Mouse (Mus musculus) intestine, postnatal 0 days (tissue): ENCODE results near the gene Omp. TPM values are rescaled to one million over a fixed set of nuclear protein-coding genes. Genes with fewer than 3 reads are reported as not detected.

ENCODE experiments used
- ATAC-seq: fragments of 200-750 bp; cut with Nextera tagmentation; 2 replicates; pipeline ENCODE4 v1.8.0; 2017; ENCODE audit warnings: mild to moderate bottlenecking, moderate TSS enrichment, moderate library complexity
- H3K27ac ChIP-seq: fragments of 300-500 bp; sonication (generic); 2 replicates; pipeline ENCODE4 v1.5.1; 2014; ENCODE audit warnings: mild to moderate bottlenecking, low read depth, low read length, moderate library complexity
- H3K27me3 ChIP-seq: fragments of 300-500 bp; sonication (generic); replicated peaks from 2 replicates; pipeline ENCODE4 v1.6.1; 2014; ENCODE audit warnings: low read length, mixed read lengths; ENCODE audit not compliant: control insufficient read depth, insufficient read depth
- H3K36me3 ChIP-seq: fragments of 300-500 bp; sonication (generic); 2 replicates; pipeline ENCODE4 v1.6.1; 2014; ENCODE audit warnings: mild to moderate bottlenecking, moderate library complexity; ENCODE audit not compliant: control insufficient read depth, insufficient read depth
- H3K4me1 ChIP-seq: fragments of 300-500 bp; sonication (generic); replicated peaks from 2 replicates; pipeline ENCODE4 v1.6.1; 2014; ENCODE audit warnings: antibody characterized with exemption, low read length, mixed read lengths; ENCODE audit not compliant: control insufficient read depth, insufficient read depth
- H3K4me2 ChIP-seq: fragments of 300-500 bp; sonication (generic); replicated peaks from 2 replicates; pipeline ENCODE4 v1.6.1; 2014; ENCODE audit warnings: low read depth, mild to moderate bottlenecking, moderate library complexity
- H3K4me3 ChIP-seq: fragments of 300-500 bp; sonication (generic); 2 replicates; pipeline ENCODE4 v1.5.1; 2014; ENCODE audit warnings: low read depth, low read length
- H3K9ac ChIP-seq: fragments of 300-500 bp; sonication (generic); 2 replicates; pipeline ENCODE4 v1.6.1; 2014; ENCODE audit warnings: mild to moderate bottlenecking, low read depth, low read length
- H3K9me3 ChIP-seq: fragments of 300-500 bp; sonication (generic); 2 replicates; pipeline ENCODE4 v1.6.1; 2016; ENCODE audit warnings: mixed run types; ENCODE audit not compliant: control insufficient read depth
- CTCF ChIP-seq: sonication (generic); IDR thresholded peaks from 2 replicates; pipeline ENCODE4 v1.5.1; 2016; ENCODE audit warnings: low read depth, mild to moderate bottlenecking, control low read depth, antibody characterized with exemption, moderate library complexity
- WGBS: fragments of 180-500 bp; shearing (Covaris S2); extraction: QIAGEN DNeasy Blood & Tissue Kit; methylation state at CpG from one replicate; pipeline ENCODE4 v1.1.7; 2014; 5-methylcytosine and 5-hydroxymethylcytosine counted together
- polyA plus RNA-seq: library from polyadenylated mRNA; unstranded; fragments of >200 nt; fragmentation: Nextera tagmentation; extraction: Ambion mirVana; gene quantifications from 2 replicates; pipeline ENCODE4 v1.2.1, GENCODE M21; 2015

Gene Omp
- polyA plus RNA-seq, 1 experiment from 2014 or later, result 0.10 TPM

DNA sequence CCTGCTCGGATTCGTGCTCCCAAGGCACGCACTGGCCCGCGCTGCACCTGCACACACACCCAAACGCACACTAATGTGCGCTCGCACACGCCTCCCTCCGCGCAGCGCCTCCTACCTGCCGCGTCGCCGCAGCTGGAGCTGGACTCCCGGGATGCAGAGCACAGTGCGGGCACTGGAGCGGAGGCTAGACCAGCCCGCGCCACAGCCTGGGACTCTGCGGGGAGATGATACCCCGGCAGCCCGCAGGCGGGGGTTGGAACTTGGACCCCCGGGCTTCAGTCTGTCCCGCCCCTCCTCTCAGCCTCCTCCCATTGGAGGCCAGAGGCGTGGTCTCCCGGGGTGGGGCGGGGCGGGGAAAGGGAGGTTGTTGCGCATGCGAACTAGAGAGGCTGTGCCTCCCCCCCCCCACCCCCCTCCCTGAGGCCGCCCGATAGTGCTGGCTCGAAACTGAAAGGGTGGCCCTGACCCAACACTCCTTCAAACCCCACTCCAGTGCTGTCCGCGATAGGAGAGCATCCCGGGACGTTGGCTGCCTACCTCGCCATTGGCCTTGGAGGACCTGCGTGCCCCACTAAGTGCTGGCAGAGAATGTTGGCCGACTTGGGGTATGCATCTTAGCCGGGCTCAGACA, 32.7 kb upstream of the Omp start, which contains the start of gene Capn5:
Gene Capn5 (minus strand): TSS at position 346 of the 631 bp plus-strand sequence.
- H3K4me1 ChIP-seq, result peaks cover 7% of the 10 kb centered on the region; the same call in 1 of the 2 replicates
- peak within 1 kb of the TSS; percentile 81 for H3K4me3 ChIP-seq
- H3K9ac ChIP-seq, result peak within 1 kb of the TSS; percentile 59
- no peaks in the 10 kb centered on the region for H3K36me3 ChIP-seq
- peak; percentile 88 for ATAC-seq
- peak within 1 kb of the TSS; percentile 75 for H3K27ac ChIP-seq
- WGBS, result 1% methylated on average over 42 of the region's 44 CpGs
- H3K27me3 ChIP-seq, result no peaks in the 10 kb centered on the region
- no peaks in the 10 kb centered on the region for H3K9me3 ChIP-seq
- peak within 1 kb of the TSS; percentile 81 for H3K4me2 ChIP-seq
- TF ChIP-seq CTCF, result peak; percentile 87

GRCm38 (mm10) chr7:98177566-98177928, 32.2 kb upstream of the Omp start:
- H3K27me3 ChIP-seq, result no peaks in the 10 kb centered on the region
- no peak overlapping the region for H3K27ac ChIP-seq
- H3K4me2 ChIP-seq, result peak overlapping the region; percentile 81
- no peak for TF ChIP-seq CTCF
- peaks cover 7% of the 10 kb centered on the region; the same call in 1 of the 2 replicates for H3K4me1 ChIP-seq
- H3K36me3 ChIP-seq, result no peaks in the 10 kb centered on the region
- no peaks in the 10 kb centered on the region for H3K9me3 ChIP-seq
- H3K9ac ChIP-seq, result peak overlapping the region; percentile 59
- H3K4me3 ChIP-seq, result peak overlapping the region; percentile 81
- ATAC-seq, result no peak; the same call in 1 of the 2 replicates
- 5% methylated on average over 9 of the region's 9 CpGs for WGBS

GRCm38 (mm10) chr7:98177071-98177485, 31.8 kb upstream of the Omp start:
- Histone ChIP-seq H3K4me2 (peak overlapping the region; percentile 81), H3K36me3 (no peaks in the 10 kb centered on the region), H3K27me3 (no peaks in the 10 kb centered on the region), H3K27ac (no peak overlapping the region), H3K4me1 (peaks cover 7% of the 10 kb centered on the region; the same call in 1 of the 2 replicates), H3K9ac (0 out of 2 replicates have a peak overlapping the region, but pooled peaks have one; percentile 59), H3K4me3 (peak overlapping the region; percentile 81; the same call in 1 of the 2 replicates), H3K9me3 (no peaks in the 10 kb centered on the region)
- 26% methylated on average over 2 of the region's 2 CpGs for WGBS
- ATAC-seq, result no peak
- TF ChIP-seq CTCF, result no peak

DNA sequence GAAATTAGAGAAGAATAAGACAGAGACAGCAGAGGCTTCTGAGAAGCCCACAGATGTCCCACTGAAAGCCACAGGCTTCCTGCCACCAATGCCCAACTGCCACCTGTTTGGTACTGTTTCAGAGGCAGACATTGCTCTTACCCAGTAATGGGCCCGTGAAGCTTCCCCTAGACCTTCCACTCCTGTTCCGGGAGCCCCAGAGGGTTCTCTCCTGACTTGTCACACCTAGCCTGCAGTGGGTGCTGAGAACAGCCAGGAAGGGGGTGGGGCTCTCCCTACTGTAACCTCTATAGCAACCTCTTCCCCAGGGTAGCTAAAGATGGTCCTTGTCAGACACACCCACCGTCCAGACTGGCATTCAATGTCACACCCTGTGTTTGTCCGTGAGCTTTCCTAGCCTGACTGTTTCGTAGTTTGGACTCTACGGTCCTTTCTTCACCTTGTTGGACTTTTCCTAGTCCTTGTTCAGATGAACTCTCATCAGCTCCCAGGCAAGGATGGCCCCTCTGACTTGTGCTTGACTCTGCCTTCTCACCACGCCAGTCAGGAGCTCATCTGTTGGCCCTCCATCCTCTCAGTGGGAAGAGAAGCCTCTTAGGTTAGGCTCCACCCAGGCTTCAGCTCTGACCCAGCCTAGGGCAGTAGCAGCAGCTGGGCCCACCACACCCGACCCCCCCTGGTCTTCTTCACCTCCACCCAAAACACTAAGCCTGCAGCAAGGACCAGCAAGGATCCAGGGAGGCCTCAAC, 31.2 kb upstream of the Omp start:
- H3K27ac ChIP-seq, result no peak overlapping the region
- ATAC-seq, result no peak
- WGBS, result 44% methylated on average over 8 of the region's 8 CpGs

GRCm38 (mm10) chr7:98174883-98175755, 29.8 kb upstream of the Omp start:
- no peaks in the 10 kb centered on the region for H3K27me3 ChIP-seq
- WGBS, result 73% methylated on average over 4 of the region's 4 CpGs
- H3K9me3 ChIP-seq, result no peaks in the 10 kb centered on the region
- no peak overlapping the region for H3K4me3 ChIP-seq
- no peak overlapping the region for H3K27ac ChIP-seq
- TF ChIP-seq CTCF, result no peak
- no peak overlapping the region for H3K4me2 ChIP-seq
- ATAC-seq, result no peak
- no peak overlapping the region for H3K9ac ChIP-seq
- peaks cover 7% of the 10 kb centered on the region; the same call in 1 of the 2 replicates for H3K4me1 ChIP-seq
- H3K36me3 ChIP-seq, result no peaks in the 10 kb centered on the region

More for the DNA sequence above, 31.2 kb upstream of the Omp start:
- Histone ChIP-seq H3K36me3 (no peaks in the 10 kb centered on the region), H3K4me2 (peak overlapping the region; percentile 81), H3K4me3 (no peak overlapping the region), H3K9me3 (no peaks in the 10 kb centered on the region), H3K4me1 (peaks cover 7% of the 10 kb centered on the region; the same call in 1 of the 2 replicates), H3K9ac (no peak overlapping the region), H3K27me3 (no peaks in the 10 kb centered on the region)
- no peak for TF ChIP-seq CTCF
